Mouse (Mus musculus): Measurements from ENCODE around the gene Zdhhc17. TPM values are rescaled to one million over a fixed set of nuclear protein-coding genes. Genes with fewer than 3 reads are reported as not detected.

The Zdhhc17 gene
- polyA plus RNA-seq, 1 experiment from 2014 or later = 39.0 TPM

DNA sequence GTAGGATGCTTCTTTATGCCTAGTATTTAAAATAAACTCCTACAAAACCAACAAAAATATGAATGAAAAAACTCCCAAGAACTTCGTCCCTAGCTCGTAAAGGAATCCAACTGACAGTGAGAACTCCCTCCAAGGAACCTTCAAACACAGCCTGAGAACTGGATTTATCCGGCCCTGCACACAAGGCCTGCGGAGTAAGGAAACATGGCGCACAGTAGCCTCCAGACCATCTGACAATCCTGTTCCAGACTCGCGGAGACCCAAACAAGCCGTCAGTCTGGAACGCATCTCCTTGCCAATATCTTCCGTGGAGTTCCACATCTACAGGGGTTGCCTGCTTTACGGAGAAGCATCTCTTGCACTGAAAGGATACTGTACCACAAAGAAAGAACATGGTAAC lies 68.0 kb downstream of the Zdhhc17 start:
- no peak overlapping the region for H3K4me2 ChIP-seq (replicated peaks; ENCODE audit: low read depth, low read length)
- WGBS = 92% methylated on average over 11 of the region's 11 CpGs
- H3K9ac ChIP-seq (ENCODE audit: low read depth, low read length) = no peak overlapping the region
- H3K27me3 ChIP-seq (ENCODE audit: control insufficient read depth, insufficient read depth, low read length) = no peaks in the 10 kb centered on the region
- ATAC-seq (ENCODE audit: low FRiP score) (no peak), DNase-seq (ENCODE audit: low spot score) (no peak)
- H3K9me3 ChIP-seq (ENCODE audit: control insufficient read depth, low read length) = no peaks in the 10 kb centered on the region
- no peaks in the 10 kb centered on the region for H3K4me1 ChIP-seq (replicated peaks; ENCODE audit: control insufficient read depth, insufficient read depth, low read length)
- H3K4me3 ChIP-seq (ENCODE audit: low read depth, low read length) = no peak overlapping the region
- 0 out of 2 replicates have a peak, but pooled peaks cover 5% of the 10 kb centered on the region for H3K36me3 ChIP-seq (ENCODE audit: control insufficient read depth, insufficient read depth, low read length)
- no peak overlapping the region for H3K27ac ChIP-seq (ENCODE audit: low read depth, low read length)

DNA sequence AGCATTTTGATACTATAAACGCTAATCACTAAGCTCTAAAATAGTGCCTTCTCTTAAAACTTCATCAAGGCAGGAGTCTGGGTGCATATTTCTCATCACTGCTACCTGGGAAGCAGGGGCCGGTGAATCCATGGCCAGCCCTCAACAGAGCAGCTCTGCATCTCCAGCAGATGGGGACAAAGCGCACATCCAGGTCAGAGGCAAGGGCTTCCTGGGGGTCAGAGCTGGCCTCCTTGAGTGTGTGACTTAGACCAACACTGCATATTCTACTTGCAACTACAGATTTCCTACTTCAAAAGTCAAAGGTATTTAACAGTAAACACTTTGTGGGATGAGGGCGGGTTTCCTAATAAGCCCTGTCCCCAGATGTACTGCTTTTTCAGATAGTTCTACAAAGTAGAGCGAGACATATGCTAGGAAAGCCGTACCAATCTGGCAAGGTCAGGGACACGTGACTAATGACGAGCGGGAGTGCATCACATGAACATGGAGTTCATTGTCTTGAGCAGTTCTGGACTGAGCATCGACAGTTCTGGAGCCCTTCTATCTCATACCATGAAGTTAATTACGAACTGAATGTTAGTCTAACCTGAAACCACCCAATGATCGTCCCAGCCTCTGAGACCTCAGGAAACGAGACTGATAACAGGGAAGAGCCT lies 69.1 kb downstream of the Zdhhc17 start:
- no peak for DNase-seq (ENCODE audit: low spot score)

DNA sequence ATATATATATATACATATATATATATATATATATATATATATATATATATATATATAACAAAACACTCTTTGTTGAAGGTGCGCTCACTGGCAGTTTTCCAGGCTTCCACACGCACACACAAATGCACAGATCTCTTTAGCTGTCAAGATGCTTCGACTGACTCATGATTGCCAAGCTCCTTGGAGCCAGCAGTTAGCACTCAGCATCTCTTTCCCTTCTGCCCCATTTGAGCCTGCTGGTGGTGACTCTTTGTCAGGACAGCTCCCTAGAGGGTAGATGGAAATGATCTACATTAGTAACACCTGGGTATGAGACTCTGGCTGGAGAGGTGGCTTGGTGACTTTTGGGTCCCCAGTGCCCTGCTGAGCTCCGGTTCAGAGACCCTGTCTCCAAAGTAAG lies 70.2 kb downstream of the Zdhhc17 start:
- ATAC-seq (ENCODE audit: low FRiP score) = no peak
- Histone ChIP-seq H3K4me3 (ENCODE audit: low read depth, low read length) (no peak overlapping the region), H3K4me2 (replicated peaks; ENCODE audit: low read depth, low read length) (no peak overlapping the region), H3K4me1 (replicated peaks; ENCODE audit: control insufficient read depth, insufficient read depth, low read length) (no peaks in the 10 kb centered on the region), H3K36me3 (ENCODE audit: control insufficient read depth, insufficient read depth, low read length) (0 out of 2 replicates have a peak, but pooled peaks cover 3% of the 10 kb centered on the region), H3K27ac (ENCODE audit: low read depth, low read length) (no peak overlapping the region), H3K27me3 (ENCODE audit: control insufficient read depth, insufficient read depth, low read length) (no peaks in the 10 kb centered on the region), H3K9ac (ENCODE audit: low read depth, low read length) (no peak overlapping the region), H3K9me3 (ENCODE audit: control insufficient read depth, low read length) (no peaks in the 10 kb centered on the region)
- no peak for DNase-seq (ENCODE audit: low spot score)
- 86% methylated on average over 4 of the region's 4 CpGs for WGBS

More for the DNA sequence above, 69.1 kb downstream of the Zdhhc17 start:
- Histone ChIP-seq H3K36me3 (ENCODE audit: control insufficient read depth, insufficient read depth, low read length) (0 out of 2 replicates have a peak, but pooled peaks cover 5% of the 10 kb centered on the region), H3K27me3 (ENCODE audit: control insufficient read depth, insufficient read depth, low read length) (no peaks in the 10 kb centered on the region), H3K9ac (ENCODE audit: low read depth, low read length) (no peak overlapping the region), H3K4me2 (replicated peaks; ENCODE audit: low read depth, low read length) (no peak overlapping the region), H3K4me3 (ENCODE audit: low read depth, low read length) (no peak overlapping the region), H3K9me3 (ENCODE audit: control insufficient read depth, low read length) (no peaks in the 10 kb centered on the region), H3K27ac (ENCODE audit: low read depth, low read length) (no peak overlapping the region), H3K4me1 (replicated peaks; ENCODE audit: control insufficient read depth, insufficient read depth, low read length) (no peaks in the 10 kb centered on the region)
- no peak for ATAC-seq (ENCODE audit: low FRiP score)
- 85% methylated on average over 13 of the region's 13 CpGs for WGBS

DNA sequence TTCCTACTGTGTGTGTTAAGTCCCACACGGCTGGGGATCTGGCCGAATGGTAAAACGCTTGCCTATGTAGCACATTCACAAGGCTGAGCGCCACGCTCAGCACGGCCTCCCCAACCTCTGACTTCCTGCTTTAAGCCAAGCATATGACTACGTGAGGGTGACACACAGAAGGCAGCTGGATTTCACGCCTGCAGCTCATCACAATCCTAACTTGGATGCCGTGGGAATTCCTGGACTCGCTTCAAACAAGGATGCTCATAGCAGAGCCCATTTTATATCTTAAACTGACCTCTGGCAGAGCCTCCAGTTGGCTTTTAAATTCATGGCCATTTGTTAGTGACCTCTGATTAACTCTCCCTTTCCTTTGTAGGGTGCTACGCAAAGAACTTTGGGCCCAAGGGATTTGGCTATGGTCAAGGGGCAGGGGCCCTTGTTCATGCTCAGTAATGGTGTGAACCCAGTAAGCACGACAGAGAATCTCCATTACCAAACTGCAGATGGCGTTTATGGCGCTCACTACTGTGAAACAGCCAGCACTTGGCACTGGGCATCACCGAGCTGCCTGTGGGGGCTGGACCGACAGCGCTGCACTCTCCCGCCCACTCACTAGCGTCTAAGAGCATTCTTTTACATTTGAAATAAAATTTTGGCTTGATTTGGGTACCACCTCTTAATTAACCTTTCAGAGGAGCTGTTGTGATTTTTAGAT lies 70.9 kb downstream of the Zdhhc17 start:
- H3K4me2 ChIP-seq (replicated peaks; ENCODE audit: low read depth, low read length) = no peak overlapping the region
- no peaks in the 10 kb centered on the region for H3K27me3 ChIP-seq (ENCODE audit: control insufficient read depth, insufficient read depth, low read length)
- WGBS = 87% methylated on average over 19 of the region's 19 CpGs
- DNase-seq (ENCODE audit: low spot score) = no peak
- H3K36me3 ChIP-seq (ENCODE audit: control insufficient read depth, insufficient read depth, low read length) = 0 out of 2 replicates have a peak, but pooled peaks cover 3% of the 10 kb centered on the region
- no peak overlapping the region for H3K9ac ChIP-seq (ENCODE audit: low read depth, low read length)
- no peak overlapping the region for H3K4me3 ChIP-seq (ENCODE audit: low read depth, low read length)
- ATAC-seq (ENCODE audit: low FRiP score) = no peak
- no peaks in the 10 kb centered on the region for H3K4me1 ChIP-seq (replicated peaks; ENCODE audit: control insufficient read depth, insufficient read depth, low read length)
- H3K27ac ChIP-seq (ENCODE audit: low read depth, low read length) = no peak overlapping the region
- no peaks in the 10 kb centered on the region for H3K9me3 ChIP-seq (ENCODE audit: control insufficient read depth, low read length)

DNA sequence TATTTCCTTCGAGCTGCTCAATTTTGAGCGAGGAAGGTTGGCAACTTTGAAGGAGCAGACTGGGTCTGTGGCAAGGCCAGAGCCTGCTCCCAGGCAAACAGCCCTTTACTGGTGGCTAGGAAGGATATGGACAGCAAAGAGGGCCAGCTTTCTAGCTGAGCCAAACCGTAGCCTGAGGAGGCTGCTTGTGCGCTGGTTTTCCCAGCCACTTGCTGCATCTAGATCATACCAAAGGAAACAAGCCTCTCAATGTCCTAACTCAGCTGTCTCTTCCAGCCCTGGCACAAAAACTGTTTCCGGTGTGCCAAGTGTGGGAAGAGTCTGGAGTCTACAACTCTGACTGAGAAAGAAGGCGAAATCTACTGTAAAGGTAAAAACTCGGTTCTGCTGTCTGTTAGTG lies 71.6 kb downstream of the Zdhhc17 start:
- Histone ChIP-seq H3K36me3 (ENCODE audit: control insufficient read depth, insufficient read depth, low read length) (0 out of 2 replicates have a peak, but pooled peaks cover 3% of the 10 kb centered on the region), H3K4me1 (replicated peaks; ENCODE audit: control insufficient read depth, insufficient read depth, low read length) (no peaks in the 10 kb centered on the region), H3K27ac (ENCODE audit: low read depth, low read length) (no peak overlapping the region), H3K4me3 (ENCODE audit: low read depth, low read length) (no peak overlapping the region), H3K4me2 (replicated peaks; ENCODE audit: low read depth, low read length) (no peak overlapping the region), H3K9ac (ENCODE audit: low read depth, low read length) (no peak overlapping the region), H3K9me3 (ENCODE audit: control insufficient read depth, low read length) (no peaks in the 10 kb centered on the region), H3K27me3 (ENCODE audit: control insufficient read depth, insufficient read depth, low read length) (no peaks in the 10 kb centered on the region)
- ATAC-seq (ENCODE audit: low FRiP score) (no peak), DNase-seq (ENCODE audit: low spot score) (no peak)
- WGBS = 92% methylated on average over 7 of the region's 7 CpGs

DNA sequence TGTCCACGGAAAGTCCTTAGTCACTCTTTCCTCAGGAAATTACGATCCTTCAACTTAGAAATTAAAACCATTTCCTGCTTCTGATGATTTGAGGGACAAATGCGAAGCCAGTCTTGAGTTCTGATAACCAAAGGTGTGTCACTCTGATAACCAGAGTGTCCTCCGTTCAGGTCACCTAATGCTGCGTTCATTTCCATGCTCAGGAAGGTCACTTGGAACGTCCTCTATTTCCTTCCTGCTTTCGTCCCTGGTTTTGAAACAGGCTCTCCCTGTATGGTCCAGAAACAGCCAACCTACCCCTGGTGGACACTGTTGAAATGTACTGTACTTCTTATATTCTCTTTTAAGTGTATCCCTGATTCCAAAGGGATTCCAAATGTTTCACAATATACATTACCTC lies 74.3 kb downstream of the Zdhhc17 start:
- 88% methylated on average over 7 of the region's 7 CpGs for WGBS
- Histone ChIP-seq H3K27me3 (ENCODE audit: control insufficient read depth, insufficient read depth, low read length) (no peaks in the 10 kb centered on the region), H3K4me3 (ENCODE audit: low read depth, low read length) (no peak overlapping the region), H3K9ac (ENCODE audit: low read depth, low read length) (no peak overlapping the region), H3K9me3 (ENCODE audit: control insufficient read depth, low read length) (no peaks in the 10 kb centered on the region), H3K27ac (ENCODE audit: low read depth, low read length) (no peak overlapping the region), H3K4me1 (replicated peaks; ENCODE audit: control insufficient read depth, insufficient read depth, low read length) (no peaks in the 10 kb centered on the region), H3K36me3 (ENCODE audit: control insufficient read depth, insufficient read depth, low read length) (no peaks in the 10 kb centered on the region), H3K4me2 (replicated peaks; ENCODE audit: low read depth, low read length) (no peak overlapping the region)
- DNase-seq (ENCODE audit: low spot score) (no peak), ATAC-seq (ENCODE audit: low FRiP score) (no peak)

DNA sequence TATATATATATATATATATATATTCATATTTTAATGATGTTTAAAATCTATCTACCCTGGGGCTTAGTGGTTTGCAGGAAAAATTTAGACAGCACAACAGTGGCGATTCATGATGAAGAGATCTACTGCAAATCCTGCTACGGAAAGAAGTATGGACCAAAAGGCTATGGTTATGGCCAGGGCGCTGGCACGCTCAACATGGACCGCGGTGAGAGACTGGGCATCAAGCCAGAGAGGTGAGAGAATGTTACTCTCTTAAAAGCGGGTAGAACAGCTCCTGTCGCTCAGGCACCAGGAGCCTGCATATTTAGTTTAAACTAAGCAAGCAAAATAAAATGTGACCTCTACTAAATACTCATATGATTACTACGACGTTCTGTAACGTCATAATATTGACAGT lies 74.9 kb downstream of the Zdhhc17 start:
- ATAC-seq (ENCODE audit: low FRiP score) (no peak), DNase-seq (ENCODE audit: low spot score) (no peak)
- Histone ChIP-seq H3K4me3 (ENCODE audit: low read depth, low read length) (no peak overlapping the region), H3K9ac (ENCODE audit: low read depth, low read length) (no peak overlapping the region), H3K27ac (ENCODE audit: low read depth, low read length) (no peak overlapping the region), H3K36me3 (ENCODE audit: control insufficient read depth, insufficient read depth, low read length) (no peaks in the 10 kb centered on the region), H3K9me3 (ENCODE audit: control insufficient read depth, low read length) (no peaks in the 10 kb centered on the region), H3K4me2 (replicated peaks; ENCODE audit: low read depth, low read length) (no peak overlapping the region), H3K4me1 (replicated peaks; ENCODE audit: control insufficient read depth, insufficient read depth, low read length) (no peaks in the 10 kb centered on the region), H3K27me3 (ENCODE audit: control insufficient read depth, insufficient read depth, low read length) (no peaks in the 10 kb centered on the region)
- WGBS = 97% methylated on average over 11 of the region's 11 CpGs

DNA sequence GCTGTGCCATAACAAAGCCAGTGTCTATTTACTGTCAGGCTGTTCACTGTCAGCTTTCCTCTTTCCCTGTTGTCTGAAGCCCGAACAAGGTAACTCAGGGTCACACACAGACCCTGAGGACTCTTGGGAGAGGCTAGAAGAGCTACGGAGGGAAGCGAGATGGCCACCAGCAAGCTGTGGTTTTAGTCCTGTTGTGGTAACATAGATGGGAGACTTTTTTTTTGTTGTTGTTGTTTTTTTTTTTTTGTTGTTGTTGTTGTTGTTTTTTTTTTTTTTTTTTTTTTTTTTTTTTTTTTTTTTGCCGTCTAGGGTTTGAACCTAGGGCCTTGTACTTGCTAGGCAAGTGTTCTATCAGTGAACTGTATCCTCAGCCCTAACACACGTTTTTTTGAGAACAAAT lies 76.4 kb downstream of the Zdhhc17 start:
- no peak overlapping the region for H3K27ac ChIP-seq (ENCODE audit: low read depth, low read length)
- no peak for ATAC-seq (ENCODE audit: low FRiP score)
- H3K9me3 ChIP-seq (ENCODE audit: control insufficient read depth, low read length) = no peaks in the 10 kb centered on the region
- H3K4me1 ChIP-seq (replicated peaks; ENCODE audit: control insufficient read depth, insufficient read depth, low read length) = no peaks in the 10 kb centered on the region
- H3K4me2 ChIP-seq (replicated peaks; ENCODE audit: low read depth, low read length) = no peak overlapping the region
- H3K36me3 ChIP-seq (ENCODE audit: control insufficient read depth, insufficient read depth, low read length) = no peaks in the 10 kb centered on the region
- no peak overlapping the region for H3K4me3 ChIP-seq (ENCODE audit: low read depth, low read length)
- no peaks in the 10 kb centered on the region for H3K27me3 ChIP-seq (ENCODE audit: control insufficient read depth, insufficient read depth, low read length)
- no peak for DNase-seq (ENCODE audit: low spot score)
- 71% methylated on average over 5 of the region's 5 CpGs for WGBS
- H3K9ac ChIP-seq (ENCODE audit: low read depth, low read length) = no peak overlapping the region
